ENCODE assay signal across 8 mouse cellular contexts in the genomic region with DNA sequence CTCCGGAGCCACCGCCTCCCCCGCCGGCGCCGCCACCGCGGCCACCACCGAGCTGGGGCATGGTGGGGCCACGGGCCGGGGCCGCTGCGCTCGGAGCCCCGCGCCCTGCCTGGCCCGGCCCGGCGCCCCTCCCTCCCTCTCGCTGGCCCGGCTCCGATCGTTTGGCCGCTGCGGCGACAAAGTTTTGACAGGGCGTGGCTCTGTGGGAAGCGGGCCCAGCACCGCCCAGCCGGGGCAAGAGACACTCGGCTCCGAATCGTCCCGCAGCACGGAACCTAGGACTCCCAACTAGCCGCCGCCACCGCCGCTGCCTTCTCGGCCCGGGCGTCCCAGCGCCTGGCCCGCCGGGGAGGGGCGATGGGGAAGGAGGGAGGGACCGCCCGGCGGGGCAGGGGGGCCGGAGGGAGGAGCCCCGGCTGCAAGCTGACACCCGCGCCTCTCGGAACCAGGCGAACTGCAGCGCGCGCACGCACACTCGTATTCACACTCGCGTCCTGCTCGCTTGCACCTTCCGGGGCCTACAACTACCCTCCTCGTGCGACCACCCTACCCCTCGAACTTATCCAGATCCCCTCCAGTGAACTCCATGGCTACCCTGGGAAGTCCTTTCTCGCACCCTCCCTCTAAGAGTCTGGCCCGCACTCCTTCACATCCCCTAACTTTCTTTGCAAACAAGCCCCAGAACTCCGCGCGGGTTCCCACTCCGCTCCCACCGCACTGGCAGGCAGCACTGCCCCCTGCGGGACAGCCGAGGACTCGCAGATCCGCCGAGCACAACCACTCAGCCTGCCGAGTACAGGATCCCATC. TPM values are rescaled to one million over a fixed set of nuclear protein-coding genes. Genes with fewer than 3 reads are reported as not detected.
DNase-seq lines count a peak whose midpoint lies in the region; ATAC-seq and TF ChIP-seq lines count a peak whose summit lies in the region.

A gene (minus strand): TSS at position 363 of the 808 bp plus-strand sequence.

- in situ Hi-C loops in Patski (cut with MboI; ENCODE audit: low pct_unique_long_range_greater_than_20kb) = loop anchor here (5.0 to 10.0 kb wide), 3 partner anchors 42 to 152 kb away; no protein-coding TSS in a partner anchor

- peak; percentile 87 for ATAC-seq in Patski
- peak; percentile 85 for ATAC-seq in hindbrain, embryonic 13.5 days (ENCODE audit: low FRiP score)

- peak within 1 kb of the TSS; percentile 67 for H3K4me3 ChIP-seq in hindbrain, embryonic 13.5 days

- CTCF ChIA-PET in Patski (lab: Charles Lee) = interaction anchor here (1.0 to 2.7 kb wide), 7 partner anchors 12 to 142 kb away, joined by 3 to 9 read pairs (median 7); no protein-coding TSS in a partner anchor

- peak within 1 kb of the TSS; percentile 98 for H3K4me2 ChIP-seq in hindbrain, embryonic 13.5 days

- H3K36me3 ChIP-seq in hindbrain, embryonic 13.5 days = no peaks in the 10 kb centered on the region

- peak within 1 kb of the TSS; percentile 69 for H3K27ac ChIP-seq in hindbrain, embryonic 13.5 days

- H3K9me3 ChIP-seq in hindbrain, embryonic 13.5 days = no peaks in the 10 kb centered on the region

- POLR2A ChIA-PET in Patski (lab: Charles Lee) = interaction anchor here (1.0 kb wide), 1 partner anchor 49 kb away, joined by 3 read pairs; no protein-coding TSS in a partner anchor

- peak; percentile 56 for DNase-seq in Patski (ENCODE audit: low read depth, low spot score)
- peak; percentile 93 to 94 for DNase-seq in cerebellum, postnatal 14 days
- DNase-seq in frontal cortex, postnatal 25 days (ENCODE audit: low spot score in 2 of 2) = peak; percentile 73 to 84
- peak; percentile 89 to 90 for DNase-seq in layer of hippocampus, postnatal 14 days (ENCODE audit: low spot score in 2 of 2)
- DNase-seq in lung, postnatal 10 days = peak; percentile 97
- peak; percentile 94 for DNase-seq in ovary, postnatal 36 days (ENCODE audit: low spot score)
- peak; percentile 88 for DNase-seq in thymus, postnatal 14 days

- H3K9ac ChIP-seq in hindbrain, embryonic 13.5 days = peak within 1 kb of the TSS; percentile 79

- H3K4me1 ChIP-seq in hindbrain, embryonic 13.5 days (replicated peaks) = peaks cover 27% of the 10 kb centered on the region

- TF ChIP-seq CTCF in Patski (IDR thresholded peaks at IDR 0.05) = no peak

- no peaks in the 10 kb centered on the region for H3K27me3 ChIP-seq in Patski
- peaks cover 39% of the 10 kb centered on the region for H3K27me3 ChIP-seq in hindbrain, embryonic 13.5 days

- WGBS in hindbrain, embryonic 13.5 days = under 1% methylated on average over 77 of the region's 80 CpGs

RNA-seq across cellular contexts. Expression of the gene that starts here (rescaled TPM):
- 8.8 TPM for polyA plus RNA-seq in Patski (2021)
- polyA plus RNA-seq in hindbrain, embryonic 13.5 days (2015; fragmentation: Nextera tagmentation; extraction: Ambion mirVana) = 7.4 and 8.0 TPM in 2 replicates
- 1 to 10 TPM; 4.6 to 5.2 TPM for total RNA-seq in layer of hippocampus, postnatal 14 days (2021)

Comparison
In these comparisons a context has a peak if more than half of its experiments do, and no peak if none do; other contexts are left out.
1. Peak in every context shown above with its lines: DNase-seq, ATAC-seq, H3K4me3 ChIP-seq and H3K27ac ChIP-seq.